Mouse (Mus musculus) liver, adult 2 months (tissue): ENCODE results near the gene Olfr1324. TPM values are rescaled to one million over a fixed set of nuclear protein-coding genes. Genes with fewer than 3 reads are reported as not detected.
"Not testable (repeated sequence)": the region's sequence is repeated elsewhere in the genome, so short reads cannot be mapped to it uniquely, and the experiment has no call there.

Experiments
- DNase-seq: peaks from one replicate; pipeline ENCODE4 v3.0.0-alpha.2; 2011; ENCODE audit warnings: low read depth, low spot score; ENCODE audit errors: extremely low read depth
- H3K27ac ChIP-seq: fragments of 200-500 bp; replicated peaks from 2 replicates; pipeline ENCODE4 v1.5.1; 2012; ENCODE audit warnings: low read depth, mild to moderate bottlenecking, control low read depth, inconsistent platforms, low read length; ENCODE audit not compliant: insufficient read depth
- H3K27me3 ChIP-seq: fragments of 200-500 bp; 2 replicates; pipeline ENCODE4 v1.6.1; 2012; ENCODE audit warnings: mild to moderate bottlenecking, moderate library complexity, low read length, inconsistent platforms; ENCODE audit not compliant: control insufficient read depth, insufficient read depth
- H3K36me3 ChIP-seq: fragments of 200-500 bp; 2 replicates; pipeline ENCODE4 v1.6.1; 2012; ENCODE audit warnings: low read length, inconsistent platforms; ENCODE audit not compliant: control insufficient read depth, insufficient read depth
- H3K4me1 ChIP-seq: fragments of 200-500 bp; 2 replicates; pipeline ENCODE4 v1.6.1; 2011; ENCODE audit warnings: low read length; ENCODE audit not compliant: control insufficient read depth, insufficient read depth
- H3K4me3 ChIP-seq: fragments of 200-500 bp; 2 replicates; pipeline ENCODE4 v1.5.1; 2011; ENCODE audit warnings: low read depth, mild to moderate bottlenecking, control low read depth, low read length, moderate library complexity; ENCODE audit not compliant: insufficient read depth
- H3K79me2 ChIP-seq: fragments of 200-500 bp; 2 replicates; pipeline ENCODE4 v1.6.1; 2012; ENCODE audit warnings: inconsistent platforms, mild to moderate bottlenecking, low read length, moderate library complexity; ENCODE audit not compliant: control insufficient read depth, insufficient read depth
- H3K9ac ChIP-seq: fragments of 200-500 bp; 2 replicates; pipeline ENCODE4 v1.6.1; 2012; ENCODE audit warnings: low read depth, mild to moderate bottlenecking, control low read depth, inconsistent platforms, low read length
- CTCF ChIP-seq: fragments of 200-500 bp; IDR thresholded peaks from 2 replicates; pipeline ENCODE4 v1.5.1; 2011; ENCODE audit warnings: low read depth, low read length, control low read depth
- POLR2A ChIP-seq: fragments of 200-500 bp; IDR thresholded peaks from 2 replicates; pipeline ENCODE4 v1.6.1; 2011; ENCODE audit warnings: low read length, control low read depth; ENCODE audit not compliant: insufficient read depth; ENCODE audit errors: extremely low read depth
- WGBS: fragments of 180-500 bp; shearing (Covaris S2); methylation state at CpG from one replicate; pipeline ENCODE4 v1.1.7; 2018; 5-methylcytosine and 5-hydroxymethylcytosine counted together
- polyA plus RNA-seq: library from polyadenylated mRNA; depleted of rRNA; stranded (reverse); fragments of >200 nt; gene quantifications from 2 replicates; pipeline ENCODE4 v1.2.3, GENCODE M21; 2012; rRNA removed
- total RNA-seq: library from RNA; depleted of rRNA; stranded (reverse); fragments of >200 nt; gene quantifications from 2 replicates; pipeline ENCODE4 v1.2.3, GENCODE M21; 2014; rRNA removed

Olfr1324 gene
- total RNA-seq (not detected in 2 replicates), polyA plus RNA-seq (not detected in 2 replicates)

DNA sequence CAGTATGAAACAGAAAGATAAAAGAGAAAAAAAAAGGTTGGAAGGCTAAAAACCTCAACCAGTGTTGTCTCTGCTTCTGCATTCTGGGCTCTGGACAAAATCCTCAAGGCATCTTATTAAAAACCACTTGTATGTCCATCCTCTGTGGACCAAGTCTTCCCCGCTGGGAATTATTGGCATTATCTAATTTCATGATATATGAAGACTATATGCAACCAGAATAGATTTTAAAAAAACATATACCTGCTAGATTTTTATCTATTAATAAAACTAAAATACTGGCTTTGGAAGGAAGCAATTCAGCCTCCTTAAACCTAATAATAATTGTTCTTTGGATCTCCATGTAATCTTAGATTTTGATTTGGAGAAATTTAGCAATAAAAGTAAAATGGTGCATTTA, at the start of gene Olfr1324:
Gene Olfr1324, minus strand, starts transcription at position 101 of the 400 bp plus-strand sequence.
- TF ChIP-seq CTCF (no peak), POLR2A (no peak)
- H3K4me3 ChIP-seq = no peak within 1 kb of the TSS
- no peaks in the 10 kb centered on the region for H3K36me3 ChIP-seq
- no peaks in the 10 kb centered on the region for H3K4me1 ChIP-seq
- no peak for DNase-seq
- H3K27me3 ChIP-seq = no peaks in the 10 kb centered on the region
- no peak within 1 kb of the TSS for H3K9ac ChIP-seq
- WGBS = 97% methylated on average over 1 of the region's 1 CpGs
- H3K79me2 ChIP-seq = no peaks in the 10 kb centered on the region
- no peak within 1 kb of the TSS for H3K27ac ChIP-seq

GRCm38 (mm10) chrX:50470341-50470740, 42.0 kb upstream of the Olfr1324 start:
- H3K27ac ChIP-seq, H3K36me3 ChIP-seq, H3K27me3 ChIP-seq, H3K9ac ChIP-seq, H3K4me3 ChIP-seq, DNase-seq, H3K79me2 ChIP-seq, H3K4me1 ChIP-seq: not testable (repeated sequence)
- WGBS = 80% methylated on average over 6 of the region's 6 CpGs

GRCm38 (mm10) chrX:50456136-50456535, 27.8 kb upstream of the Olfr1324 start:
- H3K27ac ChIP-seq = no peak overlapping the region
- H3K9ac ChIP-seq = no peak overlapping the region
- H3K36me3 ChIP-seq = no peaks in the 10 kb centered on the region
- no peak for TF ChIP-seq CTCF
- TF ChIP-seq POLR2A = no peak
- DNase-seq = no peak
- WGBS = 37% methylated on average over 1 of the region's 1 CpGs
- H3K4me3 ChIP-seq = no peak overlapping the region
- H3K79me2 ChIP-seq = no peaks in the 10 kb centered on the region
- no peaks in the 10 kb centered on the region for H3K27me3 ChIP-seq
- H3K4me1 ChIP-seq = no peaks in the 10 kb centered on the region

DNA sequence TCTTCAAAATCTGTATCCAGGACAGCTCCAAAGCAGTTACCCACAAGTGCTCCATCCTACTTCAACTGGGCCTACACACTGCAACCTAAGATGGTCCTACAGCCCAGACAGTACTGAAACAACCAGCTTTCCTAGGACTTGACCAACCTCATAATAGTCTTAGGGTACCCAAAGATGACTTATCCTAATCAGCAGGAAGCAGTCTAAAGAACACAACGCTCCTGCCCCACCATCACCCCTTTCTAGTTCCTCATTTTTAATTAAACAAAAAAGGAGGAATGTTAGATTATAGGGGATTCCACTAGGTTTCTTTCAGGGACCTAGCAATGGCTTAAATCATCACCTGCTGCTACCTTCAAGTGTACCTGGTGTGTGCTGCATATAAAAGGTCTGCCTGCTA, 15.1 kb upstream of the Olfr1324 start:
- Histone ChIP-seq H3K79me2 (no peaks in the 10 kb centered on the region), H3K27ac (no peak overlapping the region), H3K9ac (no peak overlapping the region), H3K36me3 (no peaks in the 10 kb centered on the region), H3K4me1 (no peaks in the 10 kb centered on the region), H3K27me3 (no peaks in the 10 kb centered on the region), H3K4me3 (no peak overlapping the region)
- TF ChIP-seq POLR2A (no peak), CTCF (no peak)
- WGBS = 78% methylated on average over 1 of the region's 1 CpGs
- no peak for DNase-seq

DNA sequence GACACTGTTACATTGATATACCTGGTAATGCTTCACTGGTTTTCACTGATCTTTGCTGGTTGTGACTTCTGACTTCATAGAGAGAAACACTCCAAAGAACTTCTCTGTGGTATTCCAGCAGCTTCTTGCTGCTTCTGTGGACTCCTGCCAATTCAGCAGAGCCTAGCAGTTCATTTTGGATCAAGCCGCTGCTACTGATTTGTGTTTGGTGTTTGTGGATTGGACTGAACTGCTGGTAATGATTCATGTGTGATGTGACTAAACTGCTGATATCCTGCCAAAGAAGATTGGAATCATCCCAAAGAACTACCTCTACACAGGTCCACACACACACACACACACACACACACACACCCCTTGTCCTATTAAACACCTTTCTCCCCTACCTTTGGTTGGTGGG, 14.4 kb upstream of the Olfr1324 start:
- Histone ChIP-seq H3K36me3 (no peaks in the 10 kb centered on the region), H3K4me1 (no peaks in the 10 kb centered on the region), H3K27me3 (no peaks in the 10 kb centered on the region), H3K27ac (no peak overlapping the region), H3K4me3 (no peak overlapping the region), H3K9ac (no peak overlapping the region), H3K79me2 (no peaks in the 10 kb centered on the region)
- no peak for DNase-seq
- 45% methylated on average over 1 of the region's 1 CpGs for WGBS
- TF ChIP-seq CTCF (no peak), POLR2A (no peak)

DNA sequence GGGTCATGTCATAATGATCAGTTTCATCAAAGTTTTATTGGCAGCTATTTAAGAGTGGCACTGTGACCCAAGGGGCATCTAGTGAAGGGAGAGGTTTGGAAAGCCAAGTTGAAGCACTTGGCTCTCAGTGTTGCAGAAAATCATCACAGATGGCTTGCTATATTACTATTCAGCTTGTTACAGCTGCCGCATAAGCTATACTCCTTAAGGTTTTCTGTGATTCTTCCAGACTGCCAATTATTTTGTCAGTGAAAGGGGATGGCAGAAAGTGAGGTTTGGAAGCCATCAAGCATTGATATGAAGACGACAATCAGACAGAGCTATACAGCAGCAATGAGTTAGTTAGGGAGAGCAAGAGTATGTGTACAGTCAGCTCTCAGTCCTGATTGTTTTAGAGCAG, 4.2 kb upstream of the Olfr1324 start:
- TF ChIP-seq POLR2A (no peak), CTCF (no peak)
- Histone ChIP-seq H3K9ac (no peak overlapping the region), H3K4me3 (no peak overlapping the region), H3K79me2 (no peaks in the 10 kb centered on the region), H3K36me3 (no peaks in the 10 kb centered on the region), H3K27ac (no peak overlapping the region), H3K4me1 (no peaks in the 10 kb centered on the region), H3K27me3 (no peaks in the 10 kb centered on the region)
- WGBS = 80% methylated on average over 2 of the region's 2 CpGs
- no peak for DNase-seq
